Mouse (Mus musculus): ENCODE results near the gene Acsl1.

Gene Acsl1

GRCm38 (mm10) chr8:46475942-46476341, 5.1 kb downstream of the Acsl1 start:
- DNase-seq: no peak

GRCm38 (mm10) chr8:46477747-46478458, 7.1 kb downstream of the Acsl1 start:
- DNase-seq: no peak

GRCm38 (mm10) chr8:46478783-46479182, 7.9 kb downstream of the Acsl1 start:
- DNase-seq: no peak

- DNase-seq: peak in 1 of 2 experiments; percentile 4
Observed at GRCm38 (mm10) chr8:46479794-46480532, 9.1 kb downstream of the Acsl1 start.

GRCm38 (mm10) chr8:46480533-46480900, 9.7 kb downstream of the Acsl1 start:
- peak in 1 of 2 experiments; percentile 11 for DNase-seq

- peak in 1 of 2 experiments; percentile 1 for DNase-seq
Observed at GRCm38 (mm10) chr8:46482771-46483170, 11.9 kb downstream of the Acsl1 start.

GRCm38 (mm10) chr8:46483247-46483646, 12.4 kb downstream of the Acsl1 start:
- peak in 1 of 2 experiments; percentile 0 for DNase-seq

- peak in 1 of 2 experiments; percentile 1 for DNase-seq
Observed at GRCm38 (mm10) chr8:46484077-46484476, 13.2 kb downstream of the Acsl1 start.

- DNase-seq: no peak
Observed at GRCm38 (mm10) chr8:46484931-46485463, 14.2 kb downstream of the Acsl1 start.

- no peak for DNase-seq
Observed at GRCm38 (mm10) chr8:46488085-46488561, 17.3 kb downstream of the Acsl1 start.

- DNase-seq: no peak
Observed at GRCm38 (mm10) chr8:46489196-46489595, 18.4 kb downstream of the Acsl1 start.

- DNase-seq: no peak
Observed at GRCm38 (mm10) chr8:46490250-46490649, 19.4 kb downstream of the Acsl1 start.

- DNase-seq: no peak
Observed at GRCm38 (mm10) chr8:46490821-46491220, 20.0 kb downstream of the Acsl1 start.

- DNase-seq: no peak
Observed at GRCm38 (mm10) chr8:46493495-46494170, 22.8 kb downstream of the Acsl1 start.

GRCm38 (mm10) chr8:46496852-46497251, 26.0 kb downstream of the Acsl1 start:
- no peak for DNase-seq

- DNase-seq: no peak
Observed at GRCm38 (mm10) chr8:46497314-46498011, 26.6 kb downstream of the Acsl1 start.

GRCm38 (mm10) chr8:46499376-46500061, 28.7 kb downstream of the Acsl1 start:
- no peak for DNase-seq

- DNase-seq: no peak
Observed at GRCm38 (mm10) chr8:46502333-46503071, 31.7 kb downstream of the Acsl1 start.

- no peak for DNase-seq
Observed at GRCm38 (mm10) chr8:46503072-46503695, 32.3 kb downstream of the Acsl1 start.

- DNase-seq: no peak
Observed at GRCm38 (mm10) chr8:46504196-46504595, 33.4 kb downstream of the Acsl1 start.

All from cerebellum, postnatal 36 days (tissue).